Mouse (Mus musculus) heart, adult 2 months (tissue): ENCODE data around the gene Mrtfa. TPM values are rescaled to one million over a fixed set of nuclear protein-coding genes. Genes with fewer than 3 reads are reported as not detected.
A peak's percentile ranks its signal among the peaks of the same experiment; 100 is the strongest.

Source experiments
- DNase-seq, 2 experiments: peaks; one replicate each; pipeline ENCODE4 v3.0.0; 2021
- H3K27ac ChIP-seq: fragments of 200-600 bp; 2 replicates; pipeline ENCODE4 v1.8.1; 2022
- H3K27me3 ChIP-seq: fragments of 200-500 bp; 2 replicates; pipeline ENCODE4 v1.6.1; 2012; ENCODE audit warnings: mild to moderate bottlenecking, low read length, inconsistent platforms, mixed read lengths; ENCODE audit not compliant: control insufficient read depth, insufficient read depth
- H3K36me3 ChIP-seq: fragments of 200-500 bp; 2 replicates; pipeline ENCODE4 v1.6.1; 2012; ENCODE audit warnings: low read length, inconsistent platforms; ENCODE audit not compliant: control insufficient read depth, insufficient read depth
- H3K4me1 ChIP-seq: fragments of 200-500 bp; 2 replicates; pipeline ENCODE4 v1.6.1; 2011; ENCODE audit warnings: low read length; ENCODE audit not compliant: control insufficient read depth, insufficient read depth
- H3K4me3 ChIP-seq: fragments of 200-600 bp; 2 replicates; pipeline ENCODE4 v1.8.1; 2022
- H3K79me2 ChIP-seq: fragments of 200-500 bp; replicated peaks from 2 replicates; pipeline ENCODE4 v1.6.1; 2012; ENCODE audit warnings: mild to moderate bottlenecking, inconsistent platforms, low read length, moderate library complexity, mixed read lengths; ENCODE audit not compliant: control insufficient read depth, insufficient read depth
- H3K9ac ChIP-seq: fragments of 200-500 bp; 2 replicates; pipeline ENCODE4 v1.6.1; 2012; ENCODE audit warnings: low read depth, mild to moderate bottlenecking, control low read depth, inconsistent platforms, low read length, mixed read lengths
- CTCF ChIP-seq: fragments of 200-600 bp; IDR thresholded peaks from 2 replicates; pipeline ENCODE4 v1.8.1; 2022; ENCODE audit warnings: antibody characterized with exemption, mild to moderate bottlenecking, moderate library complexity
- EP300 ChIP-seq: fragments of 200-500 bp; IDR thresholded peaks from 2 replicates; pipeline ENCODE4 v1.6.1; 2011; ENCODE audit warnings: low read depth, low read length, control low read depth; ENCODE audit not compliant: insufficient read depth
- POLR2A ChIP-seq: fragments of 200-500 bp; IDR thresholded peaks from 2 replicates; pipeline ENCODE4 v1.6.1; 2011; ENCODE audit warnings: mild to moderate bottlenecking, low read depth, low read length, control low read depth; ENCODE audit not compliant: insufficient read depth
- WGBS: fragments of 180-500 bp; shearing (Covaris S2); methylation state at CpG from one replicate; pipeline ENCODE4 v1.1.7; 2018; 5-methylcytosine and 5-hydroxymethylcytosine counted together
- intact Hi-C: fragments of 180-260 bp; cut with DNase I; formaldehyde crosslinking; loops from one replicate; pipeline ENCODE4 v1.15.1; 2025
- polyA plus RNA-seq: library from polyadenylated mRNA; depleted of rRNA; stranded (reverse); fragments of >200 nt; gene quantifications from 2 replicates; pipeline ENCODE4 v1.2.3, GENCODE M21; 2012
- total RNA-seq, 2 experiments: library from RNA; stranded (reverse); gene quantifications; 2 replicates each; pipeline ENCODE4 v1.2.3; 2021

The Mrtfa gene
- total and polyA plus RNA-seq, 3 experiments, result 7.2 to 11.0 (median 9.0) TPM

DNA sequence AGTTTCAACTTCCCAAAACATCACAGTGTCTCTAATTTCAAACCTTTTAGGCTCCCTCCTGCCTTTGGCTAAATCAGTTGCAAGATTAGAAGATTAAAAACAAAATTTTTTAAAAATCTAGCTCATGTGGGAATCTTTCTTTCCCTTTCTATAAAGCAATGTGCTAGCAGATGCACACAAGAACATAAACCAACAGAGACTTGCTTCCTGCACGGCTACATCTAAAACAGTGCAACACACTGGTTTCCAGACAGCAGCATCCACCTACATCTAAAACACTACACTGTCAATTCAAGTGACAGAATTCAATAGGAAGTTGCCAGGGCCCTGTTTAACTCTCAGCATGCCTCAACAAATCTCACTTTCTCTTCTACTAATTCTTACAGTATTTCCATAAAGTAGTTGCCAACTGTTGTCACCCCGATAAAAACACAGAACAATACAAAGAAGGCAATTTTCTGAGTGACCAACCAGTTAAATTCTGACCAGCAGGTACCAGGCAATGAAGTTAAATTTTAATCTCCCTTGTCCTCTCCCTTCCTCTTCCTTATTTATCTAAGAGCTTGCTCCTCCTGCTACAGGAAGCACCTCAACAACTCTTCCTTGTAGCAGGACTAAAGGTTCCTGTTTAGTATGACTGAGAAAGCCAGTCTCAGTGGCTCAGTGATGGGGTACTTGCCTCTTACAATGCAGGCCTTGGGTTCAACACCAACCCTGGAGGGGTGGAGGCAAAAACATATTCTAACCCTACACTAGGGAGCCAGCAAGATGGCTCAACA is 35.5 kb downstream of the Mrtfa start:
- 66% methylated on average over 2 of the region's 2 CpGs for WGBS
- Histone ChIP-seq H3K4me3 (no peak overlapping the region), H3K27me3 (no peaks in the 10 kb centered on the region), H3K4me1 (peaks cover 1% of the 10 kb centered on the region; the same call in 1 of the 2 replicates), H3K36me3 (no peaks in the 10 kb centered on the region; the same call in 1 of the 2 replicates), H3K79me2 (peaks cover 1% of the 10 kb centered on the region; the same call in 1 of the 2 replicates), H3K27ac (no peak overlapping the region), H3K9ac (no peak overlapping the region)
- DNase-seq, result no peak
- intact Hi-C loops, result no loop called here
- no peak for TF ChIP-seq POLR2A
- TF ChIP-seq EP300, result no peak
- no peak for TF ChIP-seq CTCF

DNA sequence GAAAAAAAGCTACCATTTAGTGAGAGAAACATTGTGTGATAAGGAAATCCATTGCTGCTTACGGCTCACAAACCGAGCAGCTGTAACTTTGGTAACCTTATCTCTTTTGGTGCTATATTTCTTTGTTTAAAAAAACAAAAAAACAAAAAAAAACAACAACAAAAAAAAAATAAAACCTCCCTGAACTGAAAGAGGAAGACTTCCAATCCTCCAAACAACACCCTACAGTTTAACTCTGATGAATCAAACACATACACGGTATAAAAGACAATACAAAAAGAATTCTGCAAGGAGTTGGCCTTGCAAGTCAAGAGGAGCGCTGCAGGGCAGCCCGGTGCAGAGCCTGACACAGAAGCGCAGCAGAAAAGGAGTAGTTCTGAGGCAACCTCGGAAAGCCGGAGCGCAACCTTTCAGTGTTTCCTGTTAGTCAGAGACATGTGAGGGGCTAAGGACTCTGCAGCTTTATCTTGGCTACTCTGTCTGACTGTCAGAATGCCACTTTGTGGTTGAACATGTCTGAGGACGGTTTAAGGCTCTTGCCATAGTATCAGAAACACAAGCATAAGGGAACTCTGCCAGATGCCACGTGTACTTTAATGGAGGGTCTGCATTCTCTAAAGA is 48.5 kb downstream of the Mrtfa start:
- intact Hi-C loops, result no loop called here
- no peak for DNase-seq
- TF ChIP-seq EP300, result no peak
- no peak for TF ChIP-seq POLR2A
- TF ChIP-seq CTCF, result no peak
- WGBS, result 66% methylated on average over 11 of the region's 11 CpGs
- Histone ChIP-seq H3K27ac (no peak overlapping the region), H3K9ac (no peak overlapping the region), H3K36me3 (no peaks in the 10 kb centered on the region), H3K4me1 (no peaks in the 10 kb centered on the region), H3K4me3 (no peak overlapping the region), H3K27me3 (no peaks in the 10 kb centered on the region), H3K79me2 (no peaks in the 10 kb centered on the region)

DNA sequence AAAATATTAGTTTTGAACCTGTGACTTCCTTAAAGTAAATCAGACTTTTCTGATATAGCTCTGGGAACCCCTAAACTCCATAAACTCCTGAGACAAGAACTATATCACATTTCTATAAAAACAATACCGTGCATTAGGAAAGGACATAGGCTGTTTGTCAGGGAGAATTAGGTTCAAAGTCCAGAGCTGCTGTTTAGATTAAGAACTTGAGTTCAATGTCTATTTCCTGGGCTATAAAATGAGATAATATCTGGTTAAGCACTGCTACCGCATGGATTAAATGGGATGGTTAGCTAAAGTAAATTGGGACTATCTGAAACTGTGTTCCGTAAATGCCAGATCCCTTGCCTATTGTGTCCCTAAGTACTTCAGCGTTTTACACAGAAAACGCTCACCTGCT is 50.6 kb downstream of the Mrtfa start:
- H3K4me3 ChIP-seq, result no peak overlapping the region
- TF ChIP-seq EP300 (no peak), CTCF (no peak), POLR2A (no peak)
- no peak overlapping the region for H3K27ac ChIP-seq
- DNase-seq, result no peak
- WGBS, result 96% methylated on average over 5 of the region's 5 CpGs
- no peaks in the 10 kb centered on the region for H3K79me2 ChIP-seq
- H3K36me3 ChIP-seq, result no peaks in the 10 kb centered on the region
- no peaks in the 10 kb centered on the region for H3K4me1 ChIP-seq
- intact Hi-C loops, result no loop called here
- no peak overlapping the region for H3K9ac ChIP-seq
- H3K27me3 ChIP-seq, result no peaks in the 10 kb centered on the region

DNA sequence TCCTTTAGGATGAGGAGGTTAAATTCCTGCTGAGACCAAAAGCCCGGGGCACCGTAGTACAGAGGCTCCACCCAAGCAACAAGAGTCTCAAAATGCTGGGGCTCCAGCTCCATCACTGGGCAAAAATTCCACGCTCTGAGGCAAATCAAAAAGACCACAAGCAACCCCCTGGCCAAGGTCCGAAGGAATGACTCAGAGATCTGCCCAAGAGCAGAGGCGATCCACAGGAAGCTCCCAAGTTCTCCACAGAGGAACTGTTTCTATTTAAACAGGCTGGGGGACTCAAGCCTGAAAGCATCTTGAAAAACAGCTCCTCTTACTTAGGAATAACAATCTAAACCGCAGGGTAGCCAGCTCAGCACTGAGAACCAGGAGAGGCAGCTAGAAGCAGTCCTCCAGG is 53.3 kb downstream of the Mrtfa start:
- Histone ChIP-seq H3K4me1 (no peaks in the 10 kb centered on the region), H3K27ac (no peak overlapping the region; the same call in 1 of the 2 replicates), H3K36me3 (no peaks in the 10 kb centered on the region), H3K27me3 (no peaks in the 10 kb centered on the region), H3K9ac (no peak overlapping the region), H3K4me3 (no peak overlapping the region), H3K79me2 (no peaks in the 10 kb centered on the region)
- TF ChIP-seq CTCF, result no peak
- TF ChIP-seq EP300, result no peak
- no peak for TF ChIP-seq POLR2A
- 24% methylated on average over 6 of the region's 6 CpGs for WGBS
- intact Hi-C loops, result no loop called here
- DNase-seq, result peak; percentile 35 to 54

DNA sequence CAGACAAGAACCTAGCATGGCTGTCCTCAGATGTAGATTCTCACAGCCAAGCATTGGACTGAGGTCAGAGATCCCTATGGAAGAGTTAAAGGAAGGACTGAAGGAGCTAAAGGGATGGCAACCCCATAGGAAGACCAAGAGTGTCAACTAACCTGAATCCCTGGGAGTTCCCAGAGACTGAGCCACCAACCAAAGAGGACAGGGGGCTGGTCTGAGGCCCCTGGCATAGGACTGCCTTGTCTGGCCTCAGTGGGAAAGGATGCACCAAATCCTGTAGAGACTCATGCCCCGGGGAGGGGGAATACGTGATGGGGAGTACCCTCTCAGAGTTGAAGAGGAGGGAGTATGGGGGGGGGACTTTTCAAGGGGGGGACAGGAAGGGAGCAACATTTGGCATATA is 56.8 kb downstream of the Mrtfa start:
- WGBS, result 98% methylated on average over 2 of the region's 2 CpGs
- no peak for DNase-seq
- H3K27ac ChIP-seq, result no peak overlapping the region
- H3K79me2 ChIP-seq, result no peaks in the 10 kb centered on the region
- no peak overlapping the region for H3K9ac ChIP-seq
- no peaks in the 10 kb centered on the region for H3K27me3 ChIP-seq
- intact Hi-C loops, result no loop called here
- H3K4me3 ChIP-seq, result no peak overlapping the region
- H3K36me3 ChIP-seq, result no peaks in the 10 kb centered on the region
- H3K4me1 ChIP-seq, result no peaks in the 10 kb centered on the region
- no peak for TF ChIP-seq POLR2A

DNA sequence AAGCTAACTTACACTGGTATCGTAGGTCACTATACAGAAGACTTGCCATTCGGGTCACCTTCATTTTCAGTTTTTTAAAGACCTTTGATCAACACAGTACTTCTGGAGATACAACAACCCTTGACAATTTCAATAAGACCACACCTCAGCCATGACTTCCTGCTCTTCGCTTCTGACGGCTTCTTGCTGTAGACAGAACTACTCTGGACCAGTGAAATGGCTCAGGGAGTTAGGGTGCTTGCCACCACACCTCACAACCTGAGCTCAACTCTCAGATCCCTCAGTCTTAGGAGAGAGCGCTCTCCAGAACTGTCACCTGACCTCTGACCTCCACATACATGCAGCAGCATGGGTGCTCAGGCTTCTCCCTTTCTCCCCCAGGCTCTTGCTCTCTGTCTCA is 59.4 kb downstream of the Mrtfa start:
- Histone ChIP-seq H3K79me2 (no peaks in the 10 kb centered on the region; the same call in 1 of the 2 replicates), H3K9ac (no peak overlapping the region), H3K4me1 (no peaks in the 10 kb centered on the region), H3K4me3 (no peak overlapping the region), H3K27ac (no peak overlapping the region), H3K27me3 (no peaks in the 10 kb centered on the region), H3K36me3 (no peaks in the 10 kb centered on the region)
- intact Hi-C loops, result no loop called here
- DNase-seq, result no peak
- TF ChIP-seq CTCF (no peak), EP300 (no peak), POLR2A (no peak)
- WGBS, result 88% methylated on average over 5 of the region's 5 CpGs
